Mouse (Mus musculus) MEL (cell line): Measurements from ENCODE around the gene Ssc4d. TPM values are rescaled to one million over a fixed set of nuclear protein-coding genes. Genes with fewer than 3 reads are reported as not detected.

Experiments
- DNase-seq: peaks from one replicate; pipeline ENCODE4 v3.0.0; 2011; ENCODE audit warnings: low read depth, low spot score
- H3K27ac ChIP-seq: 2 replicates; pipeline ENCODE4 v1.5.1; 2012; ENCODE audit warnings: low read depth, mild to moderate bottlenecking, control low read depth, low read length, moderate library complexity; ENCODE audit not compliant: control insufficient read depth
- H3K27me3 ChIP-seq, 2 experiments: fragments of 150-350 bp in 1 of 2; sonication (generic) in 1 of 2; 2 replicates each; pipeline ENCODE4 v1.6.1; 2012; ENCODE audit warnings: low read length in 2 of 2, mild to moderate bottlenecking in 2 of 2, improper control_type of control experiment in 1 of 2, moderate library complexity in 1 of 2; ENCODE audit not compliant: insufficient read depth in 2 of 2, control insufficient read depth in 1 of 2
- H3K36me3 ChIP-seq, 2 experiments: 2 replicates each; pipeline ENCODE4 v1.6.1; 2012 to 2014; ENCODE audit warnings: low read length in 2 of 2, improper control_type of control experiment in 1 of 2, inconsistent platforms in 1 of 2, mild to moderate bottlenecking in 1 of 2; ENCODE audit not compliant: insufficient read depth in 2 of 2, control insufficient read depth in 1 of 2
- H3K4me1 ChIP-seq, 2 experiments: fragments of 150-350 bp in 1 of 2; sonication (generic) in 1 of 2; 2 replicates each; pipeline ENCODE4 v1.6.1; 2012; ENCODE audit warnings: low read length in 2 of 2, improper control_type of control experiment in 1 of 2, mild to moderate bottlenecking in 1 of 2; ENCODE audit not compliant: insufficient read depth in 2 of 2, control insufficient read depth in 1 of 2
- H3K4me3 ChIP-seq, 2 experiments: fragments of 150-350 bp in 1 of 2; sonication (generic) in 1 of 2; 2 replicates each; pipeline ENCODE4 v1.5.1; 2012; ENCODE audit warnings: low read depth in 2 of 2, low read length in 2 of 2, mild to moderate bottlenecking in 2 of 2, moderate library complexity in 2 of 2, control low read depth in 1 of 2, improper control_type of control experiment in 1 of 2; ENCODE audit not compliant: control insufficient read depth in 1 of 2, insufficient read depth in 1 of 2
- H3K79me2 ChIP-seq: 2 replicates; pipeline ENCODE4 v1.6.1; 2012; ENCODE audit warnings: mild to moderate bottlenecking, low read length, moderate library complexity; ENCODE audit not compliant: control insufficient read depth, poor library complexity, insufficient read depth
- H3K9ac ChIP-seq: 2 replicates; pipeline ENCODE4 v1.6.1; 2012; ENCODE audit warnings: low read depth, mild to moderate bottlenecking, control low read depth, low read length, moderate library complexity; ENCODE audit not compliant: control insufficient read depth, poor library complexity, severe bottlenecking
- H3K9me3 ChIP-seq: fragments of 150-350 bp; sonication (generic); replicated peaks from 2 replicates; pipeline ENCODE4 v1.6.1; 2012; ENCODE audit warnings: mild to moderate bottlenecking, low read length, improper control_type of control experiment, moderate library complexity; ENCODE audit not compliant: insufficient read depth
- BHLHE40 ChIP-seq: IDR thresholded peaks from 2 replicates; pipeline ENCODE4 v1.6.1; 2012; ENCODE audit warnings: low read depth, mild to moderate bottlenecking, inconsistent platforms, low read length, improper control_type of control experiment, borderline replicate concordance
- E2F4 ChIP-seq: IDR thresholded peaks from 2 replicates; pipeline ENCODE4 v1.6.1; 2011; ENCODE audit warnings: low read depth, low read length, improper control_type of control experiment, borderline replicate concordance
- ELF1 ChIP-seq: IDR thresholded peaks from 2 replicates; pipeline ENCODE4 v1.6.1; 2014; ENCODE audit warnings: low read depth, mild to moderate bottlenecking, inconsistent platforms, low read length, improper control_type of control experiment, moderate library complexity
- GABPA ChIP-seq: IDR thresholded peaks from 2 replicates; pipeline ENCODE4 v1.6.1; 2012; ENCODE audit warnings: low read depth, mild to moderate bottlenecking, inconsistent platforms, low read length, improper control_type of control experiment, moderate library complexity
- HCFC1 ChIP-seq: IDR thresholded peaks from 2 replicates; pipeline ENCODE4 v1.6.1; 2012; ENCODE audit warnings: low read depth, mild to moderate bottlenecking, inconsistent platforms, low read length, improper control_type of control experiment, moderate library complexity
- KAT2A ChIP-seq: conservative IDR thresholded peaks from 2 replicates; pipeline ENCODE4 v1.6.1; 2012; ENCODE audit warnings: low read depth, low read length, improper control_type of control experiment, inconsistent platforms
- MAFK ChIP-seq: IDR thresholded peaks from 2 replicates; pipeline ENCODE4 v1.6.1; 2011; ENCODE audit warnings: low read depth, mild to moderate bottlenecking, low read length, improper control_type of control experiment, borderline replicate concordance
- MAX ChIP-seq: IDR thresholded peaks from 2 replicates; pipeline ENCODE4 v1.6.1; 2011; ENCODE audit warnings: low read length, improper control_type of control experiment
- MAZ ChIP-seq: IDR thresholded peaks from 2 replicates; pipeline ENCODE4 v1.6.1; 2012; ENCODE audit warnings: low read depth, mild to moderate bottlenecking, inconsistent platforms, low read length, improper control_type of control experiment
- MEF2A ChIP-seq: IDR thresholded peaks from 2 replicates; pipeline ENCODE4 v1.6.1; 2014; ENCODE audit warnings: low read depth, mild to moderate bottlenecking, inconsistent platforms, low read length, improper control_type of control experiment; ENCODE audit not compliant: poor library complexity, insufficient replicate concordance, severe bottlenecking; ENCODE audit errors: extremely low read depth
- MXI1 ChIP-seq: IDR thresholded peaks from 2 replicates; pipeline ENCODE4 v1.6.1; 2011; ENCODE audit warnings: mild to moderate bottlenecking, low read depth, low read length, improper control_type of control experiment
- POLR2A ChIP-seq, 2 experiments: IDR thresholded peaks; 2 replicates each; pipeline ENCODE4 v1.6.1; 2011 to 2012; ENCODE audit warnings: low read length in 2 of 2, mild to moderate bottlenecking in 2 of 2, control low read depth in 1 of 2, improper control_type of control experiment in 1 of 2, low read depth in 1 of 2, moderate library complexity in 1 of 2; ENCODE audit not compliant: control insufficient read depth in 1 of 2, insufficient read depth in 1 of 2, poor library complexity in 1 of 2
- POLR2AphosphoS2 ChIP-seq: IDR thresholded peaks from 2 replicates; pipeline ENCODE4 v1.6.1; 2011; ENCODE audit warnings: low read length, improper control_type of control experiment
- RCOR1 ChIP-seq: IDR thresholded peaks from 2 replicates; pipeline ENCODE4 v1.6.1; 2012; ENCODE audit warnings: low read depth, mild to moderate bottlenecking, inconsistent platforms, low read length, improper control_type of control experiment
- SMC3 ChIP-seq: IDR thresholded peaks from 2 replicates; pipeline ENCODE4 v1.6.1; 2011; ENCODE audit warnings: low read depth, low read length, improper control_type of control experiment
- UBTF ChIP-seq: IDR thresholded peaks from 2 replicates; pipeline ENCODE4 v1.6.1; 2012; ENCODE audit warnings: low read depth, mild to moderate bottlenecking, inconsistent platforms, low read length, improper control_type of control experiment, moderate library complexity, borderline replicate concordance; ENCODE audit not compliant: insufficient read depth
- USF1 ChIP-seq: IDR thresholded peaks from 2 replicates; pipeline ENCODE4 v1.6.1; 2014; ENCODE audit warnings: low read depth, mild to moderate bottlenecking, inconsistent platforms, low read length, improper control_type of control experiment, moderate library complexity
- ZMIZ1 ChIP-seq: IDR thresholded peaks from 2 replicates; pipeline ENCODE4 v1.6.1; 2012; ENCODE audit warnings: low read depth, mild to moderate bottlenecking, inconsistent platforms, low read length, improper control_type of control experiment, moderate library complexity
- polyA plus RNA-seq, 2 experiments: library from polyadenylated mRNA; stranded (reverse) in 1 of 2; unstranded in 1 of 2; fragments of >175 nt in 1 of 2; fragments of >200 nt in 1 of 2; gene quantifications; 2 replicates each; pipeline versions ENCODE4 v1.2.1 to v1.2.4; 2012; ENCODE audit warnings: low replicate concordance in 2 of 2, low read depth in 1 of 2; ENCODE audit not compliant: insufficient read length in 2 of 2, insufficient read depth in 1 of 2, missing spikeins in 1 of 2
- total RNA-seq: library from RNA; depleted of rRNA; stranded (reverse); fragments of 300-350 nt; gene quantifications from 2 replicates; pipeline ENCODE4 v1.2.3, GENCODE M21; 2012

Gene Ssc4d
- total and polyA plus RNA-seq, 3 experiments = 1.1 to 2.1 TPM; not detected in 1

DNA sequence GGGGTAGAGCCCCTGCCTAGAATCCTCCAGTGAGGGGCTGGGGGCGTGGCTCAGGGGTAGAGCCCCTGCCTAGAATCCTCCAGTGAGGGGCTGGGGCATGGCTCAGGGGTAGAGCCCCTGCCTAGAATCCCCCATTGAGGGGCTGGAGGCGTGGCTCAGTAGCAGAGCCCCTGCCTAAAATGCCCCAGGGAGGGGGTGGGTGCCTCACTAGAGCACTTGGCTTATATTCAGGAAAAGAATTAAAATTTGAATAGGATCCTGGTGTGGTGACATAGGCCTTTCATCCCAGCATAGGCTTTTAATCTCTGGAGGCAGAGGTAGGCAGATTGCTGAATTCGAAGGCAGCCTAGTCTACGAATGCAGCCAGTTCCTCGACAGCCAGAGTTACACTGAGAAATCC is 5.0 kb upstream of the Ssc4d start:
- no peaks in the 10 kb centered on the region for H3K27me3 ChIP-seq
- H3K4me1 ChIP-seq = peaks cover 0 to under 1% of the 10 kb centered on the region in 2 experiments; a peak in 1 of 4 replicates
- no peak overlapping the region for H3K27ac ChIP-seq

DNA sequence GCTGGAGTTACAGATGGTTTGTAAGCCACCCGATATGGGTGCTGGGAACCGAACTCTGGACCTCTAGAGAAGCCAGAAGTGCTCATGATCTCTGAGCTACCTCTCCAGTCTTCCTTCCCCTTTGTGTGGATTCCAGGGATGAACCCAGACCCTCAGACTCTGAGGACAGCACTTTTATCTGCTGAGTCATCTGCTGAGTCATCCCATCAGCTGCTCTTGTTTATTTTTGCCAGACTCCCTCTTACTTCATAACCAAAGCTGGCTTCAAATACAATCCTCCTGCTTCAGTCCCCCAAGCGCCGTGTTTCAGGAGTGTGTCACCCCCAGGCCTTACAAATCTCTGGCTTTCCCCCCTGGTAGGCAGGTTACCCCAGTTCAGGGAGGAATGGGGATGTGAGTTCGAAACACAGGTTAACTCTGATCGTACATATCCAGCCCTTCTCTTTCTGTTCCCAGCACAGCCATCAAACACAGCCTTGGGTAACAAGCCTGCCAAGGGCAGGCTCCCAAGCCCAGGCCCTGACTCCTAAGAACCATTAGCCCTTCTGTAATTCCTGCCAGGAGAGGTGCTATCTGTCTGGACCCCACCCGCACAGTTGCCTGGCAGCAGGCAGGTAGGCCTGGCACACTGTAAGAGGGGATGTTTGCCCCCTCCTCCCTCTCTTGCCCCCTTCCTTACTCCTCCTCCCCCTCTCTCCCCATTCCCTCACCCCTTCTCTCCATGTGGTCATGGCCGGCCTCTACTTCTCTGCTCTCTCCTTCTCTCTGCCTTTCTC is 1.8 kb upstream of the Ssc4d start:
- TF ChIP-seq POLR2A (IDR thresholded peaks at IDR 0.05; ENCODE audit: control insufficient read depth in 1 of 2, insufficient read depth in 1 of 2, low read depth in 1 of 2, low read length in 2 of 2, poor library complexity in 1 of 2) (no peak), HCFC1 (no peak), SMC3 (no peak), GABPA (no peak), MAX (no peak), E2F4 (no peak), ZMIZ1 (no peak), USF1 (no peak), BHLHE40 (no peak), KAT2A (no peak), MEF2A (no peak), ELF1 (no peak), UBTF (no peak), MAZ (no peak), MAFK (no peak), MXI1 (no peak), POLR2AphosphoS2 (no peak), RCOR1 (no peak)
- Histone ChIP-seq H3K79me2 (no peaks in the 10 kb centered on the region), H3K9ac (no peak overlapping the region), H3K9me3 (no peaks in the 10 kb centered on the region), H3K27ac (no peak overlapping the region), H3K4me1 (peaks cover 0 to 2% of the 10 kb centered on the region in 2 experiments; a peak in 1 of 4 replicates), H3K36me3 (no peaks in the 10 kb centered on the region), H3K4me3 (no peak overlapping the region), H3K27me3 (peaks cover 0 to 2% of the 10 kb centered on the region in 2 experiments; a peak in 1 of 4 replicates)
- DNase-seq = no peak

More for the DNA sequence above, 5.0 kb upstream of the Ssc4d start:
- no peak for TF ChIP-seq MAFK
- H3K4me3 ChIP-seq = no peak overlapping the region
- no peak for DNase-seq
- H3K9ac ChIP-seq = no peak overlapping the region
- no peaks in the 10 kb centered on the region for H3K36me3 ChIP-seq
- H3K9me3 ChIP-seq = no peaks in the 10 kb centered on the region
- H3K79me2 ChIP-seq = no peaks in the 10 kb centered on the region
